Mouse (Mus musculus): ENCODE data around the gene Aaed1. TPM values are rescaled to one million over a fixed set of nuclear protein-coding genes. Genes with fewer than 3 reads are reported as not detected.
"Not testable (repeated sequence)": the region's sequence is repeated elsewhere in the genome, so short reads cannot be mapped to it uniquely, and the experiment has no call there.

Gene Aaed1
- polyA plus RNA-seq, 1 experiment from 2014 or later: 11.5 TPM

DNA sequence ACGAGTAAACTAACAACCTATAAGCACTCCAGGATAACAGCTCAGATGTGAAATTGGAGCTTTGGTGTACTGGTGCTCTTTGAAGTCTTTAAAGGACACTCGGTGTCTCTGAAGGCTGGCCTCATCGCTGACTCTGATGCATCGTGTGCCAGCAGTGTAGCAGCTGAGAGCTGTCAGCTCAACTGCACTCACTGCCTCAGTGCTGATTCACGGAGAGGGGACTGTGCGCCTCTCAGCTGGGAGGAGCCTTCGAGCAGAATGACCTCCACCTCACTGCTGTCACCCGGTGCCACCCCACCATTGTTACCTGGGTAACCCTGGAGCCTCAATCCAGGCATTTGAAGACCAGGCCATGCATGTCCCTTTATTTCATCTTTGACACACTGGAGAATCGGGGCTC, 45.4 kb downstream of the Aaed1 start:
- H3K27ac ChIP-seq (ENCODE audit: low read length): no peak overlapping the region
- no peaks in the 10 kb centered on the region for H3K4me1 ChIP-seq (ENCODE audit: control insufficient read depth, insufficient read depth, low read length)
- H3K4me2 ChIP-seq (ENCODE audit: low read length): no peak overlapping the region
- 20% methylated on average over 9 of the region's 9 CpGs for WGBS
- no peak overlapping the region for H3K4me3 ChIP-seq (ENCODE audit: low read depth, low read length)
- no peaks in the 10 kb centered on the region for H3K9me3 ChIP-seq (replicated peaks; ENCODE audit: control insufficient read depth, low read length, poor library complexity, severe bottlenecking)
- H3K36me3 ChIP-seq (ENCODE audit: control insufficient read depth, insufficient read depth, low read length): no peaks in the 10 kb centered on the region
- no peak for ATAC-seq
- H3K9ac ChIP-seq (ENCODE audit: low read depth, low read length): no peak overlapping the region
- no peaks in the 10 kb centered on the region for H3K27me3 ChIP-seq (ENCODE audit: control insufficient read depth, insufficient read depth, low read depth, low read length)

- WGBS: 96% methylated on average over 6 of the region's 6 CpGs
- no peak overlapping the region for H3K9ac ChIP-seq (ENCODE audit: low read depth, low read length)
- no peak for ATAC-seq
Measured at GRCm38 (mm10) chr13:64264586-64264985, 47.9 kb downstream of the Aaed1 start.

GRCm38 (mm10) chr13:64259903-64260302, 52.6 kb downstream of the Aaed1 start:
- H3K27ac ChIP-seq (ENCODE audit: low read length): no peak overlapping the region
- no peak for ATAC-seq
- H3K9me3 ChIP-seq (replicated peaks; ENCODE audit: control insufficient read depth, low read length, poor library complexity, severe bottlenecking): no peaks in the 10 kb centered on the region
- no peaks in the 10 kb centered on the region for H3K36me3 ChIP-seq (ENCODE audit: control insufficient read depth, insufficient read depth, low read length)
- no peaks in the 10 kb centered on the region for H3K27me3 ChIP-seq (ENCODE audit: control insufficient read depth, insufficient read depth, low read depth, low read length)
- WGBS: 70% methylated on average over 7 of the region's 7 CpGs
- no peaks in the 10 kb centered on the region for H3K4me1 ChIP-seq (ENCODE audit: control insufficient read depth, insufficient read depth, low read length)
- H3K4me2 ChIP-seq (ENCODE audit: low read length): no peak overlapping the region
- H3K9ac ChIP-seq (ENCODE audit: low read depth, low read length): no peak overlapping the region
- no peak overlapping the region for H3K4me3 ChIP-seq (ENCODE audit: low read depth, low read length)

More at GRCm38 (mm10) chr13:64264586-64264985, 47.9 kb downstream of the Aaed1 start:
- H3K27ac ChIP-seq (ENCODE audit: low read length): no peak overlapping the region
- H3K4me3 ChIP-seq (ENCODE audit: low read depth, low read length): no peak overlapping the region
- H3K4me2 ChIP-seq (ENCODE audit: low read length): no peak overlapping the region
- H3K36me3 ChIP-seq (ENCODE audit: control insufficient read depth, insufficient read depth, low read length): no peaks in the 10 kb centered on the region
- H3K27me3 ChIP-seq (ENCODE audit: control insufficient read depth, insufficient read depth, low read depth, low read length): no peaks in the 10 kb centered on the region
- no peaks in the 10 kb centered on the region for H3K4me1 ChIP-seq (ENCODE audit: control insufficient read depth, insufficient read depth, low read length)
- no peaks in the 10 kb centered on the region for H3K9me3 ChIP-seq (replicated peaks; ENCODE audit: control insufficient read depth, low read length, poor library complexity, severe bottlenecking)

DNA sequence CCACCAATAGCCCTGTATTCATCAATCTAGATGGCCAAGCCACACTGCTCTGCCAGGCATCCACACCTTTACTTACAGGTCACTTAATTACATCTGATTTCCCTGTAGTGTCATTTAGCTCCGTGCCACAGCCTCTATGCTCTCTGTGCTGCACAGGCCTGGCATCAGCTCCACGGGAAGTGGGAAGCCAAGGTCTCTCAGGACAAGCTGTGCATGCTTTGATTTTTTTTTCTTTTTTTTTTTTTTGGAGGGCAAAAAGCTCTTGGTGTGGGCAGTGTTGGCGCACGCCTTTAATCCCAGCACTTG, 54.0 kb downstream of the Aaed1 start:
- no peak overlapping the region for H3K4me3 ChIP-seq (ENCODE audit: low read depth, low read length)
- H3K4me2 ChIP-seq (ENCODE audit: low read length): no peak overlapping the region
- no peak overlapping the region for H3K27ac ChIP-seq (ENCODE audit: low read length)
- no peak for ATAC-seq
- H3K4me1 ChIP-seq (ENCODE audit: control insufficient read depth, insufficient read depth, low read length): no peaks in the 10 kb centered on the region
- no peaks in the 10 kb centered on the region for H3K36me3 ChIP-seq (ENCODE audit: control insufficient read depth, insufficient read depth, low read length)
- H3K9me3 ChIP-seq (replicated peaks; ENCODE audit: control insufficient read depth, low read length, poor library complexity, severe bottlenecking): no peaks in the 10 kb centered on the region
- WGBS: 61% methylated on average over 4 of the region's 4 CpGs
- H3K27me3 ChIP-seq (ENCODE audit: control insufficient read depth, insufficient read depth, low read depth, low read length): no peaks in the 10 kb centered on the region
- no peak overlapping the region for H3K9ac ChIP-seq (ENCODE audit: low read depth, low read length)

DNA sequence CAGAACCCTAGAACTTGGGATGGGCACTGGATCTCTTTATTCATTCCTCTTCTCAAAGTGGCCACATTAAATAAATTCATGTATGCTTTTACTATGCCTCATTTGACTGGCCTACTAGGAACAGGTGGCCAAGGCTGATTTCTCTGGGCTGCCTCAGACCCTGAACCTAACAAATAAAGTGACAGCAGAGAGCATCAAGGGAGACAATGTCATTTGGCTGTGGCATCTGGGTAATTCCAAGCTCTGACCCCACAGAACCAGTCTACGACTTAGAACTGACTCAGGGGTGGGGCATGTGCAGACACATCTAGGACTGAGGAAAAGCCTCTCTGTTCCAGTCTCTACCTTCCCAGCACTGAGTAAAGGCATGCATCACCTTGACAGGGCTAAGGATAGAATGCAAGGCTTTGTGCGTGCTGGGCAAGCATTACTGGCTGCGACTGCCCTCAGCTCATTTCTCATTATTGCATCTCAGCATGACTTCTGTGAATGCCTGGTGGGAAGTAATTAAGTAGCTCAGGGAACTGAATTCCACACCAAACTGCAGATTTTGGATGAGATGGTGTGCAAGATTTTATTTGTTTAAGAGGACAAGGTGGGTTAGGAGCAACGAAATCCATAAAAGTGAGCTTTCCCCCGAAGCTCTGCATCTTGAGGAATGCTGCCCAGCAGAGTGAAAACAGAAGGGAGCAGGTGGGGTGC, 54.5 kb downstream of the Aaed1 start:
- no peak overlapping the region for H3K4me2 ChIP-seq (ENCODE audit: low read length)
- no peak for ATAC-seq
- H3K27ac ChIP-seq (ENCODE audit: low read length): no peak overlapping the region
- H3K4me3 ChIP-seq (ENCODE audit: low read depth, low read length): no peak overlapping the region
- no peaks in the 10 kb centered on the region for H3K4me1 ChIP-seq (ENCODE audit: control insufficient read depth, insufficient read depth, low read length)
- no peaks in the 10 kb centered on the region for H3K27me3 ChIP-seq (ENCODE audit: control insufficient read depth, insufficient read depth, low read depth, low read length)
- no peaks in the 10 kb centered on the region for H3K36me3 ChIP-seq (ENCODE audit: control insufficient read depth, insufficient read depth, low read length)
- H3K9me3 ChIP-seq (replicated peaks; ENCODE audit: control insufficient read depth, low read length, poor library complexity, severe bottlenecking): no peaks in the 10 kb centered on the region
- 19% methylated on average over 5 of the region's 5 CpGs for WGBS
- H3K9ac ChIP-seq (ENCODE audit: low read depth, low read length): no peak overlapping the region

- no peaks in the 10 kb centered on the region for H3K4me1 ChIP-seq (ENCODE audit: control insufficient read depth, insufficient read depth, low read length)
- 74% methylated on average over 12 of the region's 12 CpGs for WGBS
- H3K27me3 ChIP-seq (ENCODE audit: control insufficient read depth, insufficient read depth, low read depth, low read length): no peaks in the 10 kb centered on the region
- no peaks in the 10 kb centered on the region for H3K9me3 ChIP-seq (replicated peaks; ENCODE audit: control insufficient read depth, low read length, poor library complexity, severe bottlenecking)
- ATAC-seq: no peak
- no peak overlapping the region for H3K4me2 ChIP-seq (ENCODE audit: low read length)
- no peak overlapping the region for H3K4me3 ChIP-seq (ENCODE audit: low read depth, low read length)
- H3K36me3 ChIP-seq (ENCODE audit: control insufficient read depth, insufficient read depth, low read length): no peaks in the 10 kb centered on the region
- no peak overlapping the region for H3K27ac ChIP-seq (ENCODE audit: low read length)
- no peak overlapping the region for H3K9ac ChIP-seq (ENCODE audit: low read depth, low read length)
Measured at GRCm38 (mm10) chr13:64257010-64257813, 55.3 kb downstream of the Aaed1 start.

DNA sequence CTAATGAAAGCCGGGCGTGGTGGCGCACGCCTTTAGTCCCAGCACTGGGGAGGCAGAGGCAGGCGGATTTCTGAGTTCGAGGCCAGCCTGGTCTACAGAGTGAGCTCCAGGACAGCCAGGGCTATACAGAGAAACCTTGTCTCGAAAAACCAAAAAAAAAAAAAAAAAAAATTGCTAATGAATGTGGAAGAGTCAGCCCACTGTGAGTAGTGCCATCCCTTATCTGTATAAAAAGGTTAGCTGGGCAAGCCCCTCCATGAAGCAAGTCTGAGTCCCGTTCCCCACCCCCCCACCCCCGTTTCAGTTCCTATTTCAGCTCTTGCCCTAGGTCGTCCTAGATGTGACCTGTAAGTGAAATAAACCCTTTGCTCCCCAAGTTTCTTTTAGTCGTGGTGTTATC, 58.3 kb downstream of the Aaed1 start:
- WGBS: 92% methylated on average over 10 of the region's 11 CpGs
- not testable (repeated sequence) for H3K36me3 ChIP-seq (ENCODE audit: control insufficient read depth, insufficient read depth, low read length); H3K9me3 ChIP-seq (replicated peaks; ENCODE audit: control insufficient read depth, low read length, poor library complexity, severe bottlenecking); H3K4me3 ChIP-seq (ENCODE audit: low read depth, low read length); H3K4me2 ChIP-seq (ENCODE audit: low read length); H3K27me3 ChIP-seq (ENCODE audit: control insufficient read depth, insufficient read depth, low read depth, low read length); ATAC-seq; H3K27ac ChIP-seq (ENCODE audit: low read length); H3K9ac ChIP-seq (ENCODE audit: low read depth, low read length); H3K4me1 ChIP-seq (ENCODE audit: control insufficient read depth, insufficient read depth, low read length)

DNA sequence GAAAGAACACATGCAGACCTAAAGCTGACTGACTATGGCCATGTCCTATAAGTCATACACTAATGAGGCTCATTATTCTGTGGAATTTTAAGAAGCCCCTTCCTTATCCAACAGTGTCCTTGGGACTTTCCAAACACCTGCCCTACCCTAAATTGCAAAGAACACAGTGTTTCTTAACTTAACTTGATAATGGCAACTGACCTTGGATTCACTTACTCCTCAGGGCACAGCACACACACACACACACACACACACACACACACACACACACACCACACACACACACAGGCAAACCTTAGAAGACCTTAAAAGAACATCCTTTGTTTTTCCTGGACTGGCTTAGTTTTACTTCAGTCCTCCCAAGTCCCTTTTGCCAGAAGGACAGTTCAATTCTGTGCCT, 58.8 kb downstream of the Aaed1 start:
- H3K4me3 ChIP-seq (ENCODE audit: low read depth, low read length): no peak overlapping the region
- H3K9ac ChIP-seq (ENCODE audit: low read depth, low read length): no peak overlapping the region
- H3K27ac ChIP-seq (ENCODE audit: low read length): no peak overlapping the region
- no peak for ATAC-seq
- H3K4me1 ChIP-seq (ENCODE audit: control insufficient read depth, insufficient read depth, low read length): no peaks in the 10 kb centered on the region; the same call in 1 of the 2 replicates
- no peaks in the 10 kb centered on the region for H3K27me3 ChIP-seq (ENCODE audit: control insufficient read depth, insufficient read depth, low read depth, low read length)
- H3K4me2 ChIP-seq (ENCODE audit: low read length): no peak overlapping the region
- no peaks in the 10 kb centered on the region for H3K9me3 ChIP-seq (replicated peaks; ENCODE audit: control insufficient read depth, low read length, poor library complexity, severe bottlenecking)
- no peaks in the 10 kb centered on the region for H3K36me3 ChIP-seq (ENCODE audit: control insufficient read depth, insufficient read depth, low read length)

DNA sequence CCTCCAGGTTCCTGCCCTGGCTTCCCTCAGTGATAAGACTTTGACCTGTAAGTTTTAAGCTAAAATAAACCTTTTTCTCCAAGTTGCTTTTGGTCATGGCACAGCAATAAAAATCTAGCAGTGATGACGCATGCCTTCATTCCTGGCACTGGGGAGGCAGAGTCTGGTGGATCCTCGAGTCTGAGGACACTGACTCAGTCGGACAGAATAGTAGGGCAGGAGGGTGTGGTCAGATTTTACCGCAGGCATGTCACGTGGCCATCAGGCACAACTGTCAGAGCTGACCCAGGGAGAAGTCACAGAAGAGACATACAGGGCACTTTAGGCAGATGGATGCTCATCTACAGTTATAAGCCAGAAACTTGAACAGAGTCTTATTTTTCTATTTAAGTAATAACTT, 60.4 kb downstream of the Aaed1 start:
- 77% methylated on average over 5 of the region's 5 CpGs for WGBS
- no peak for ATAC-seq

More for the DNA sequence above, 60.4 kb downstream of the Aaed1 start:
- Histone ChIP-seq H3K9me3 (replicated peaks; ENCODE audit: control insufficient read depth, low read length, poor library complexity, severe bottlenecking) (no peaks in the 10 kb centered on the region), H3K36me3 (ENCODE audit: control insufficient read depth, insufficient read depth, low read length) (no peaks in the 10 kb centered on the region), H3K9ac (ENCODE audit: low read depth, low read length) (no peak overlapping the region), H3K27me3 (ENCODE audit: control insufficient read depth, insufficient read depth, low read depth, low read length) (no peaks in the 10 kb centered on the region), H3K4me3 (ENCODE audit: low read depth, low read length) (no peak overlapping the region), H3K4me1 (ENCODE audit: control insufficient read depth, insufficient read depth, low read length) (peaks cover 2% of the 10 kb centered on the region; the same call in 1 of the 2 replicates), H3K4me2 (ENCODE audit: low read length) (no peak overlapping the region), H3K27ac (ENCODE audit: low read length) (no peak overlapping the region)

Measured in midbrain, embryonic 16.5 days (tissue).